Mouse (Mus musculus): ENCODE results near the gene Fbln1.

Fbln1 gene

GRCm38 (mm10) chr15:85238821-85239745 lies 33.3 kb downstream of the Fbln1 start:
- DNase-seq: peak; percentile 52

GRCm38 (mm10) chr15:85240086-85240485 lies 34.3 kb downstream of the Fbln1 start:
- DNase-seq: no peak

- no peak for DNase-seq
These were observed 36.1 kb downstream of the Fbln1 start for GRCm38 (mm10) chr15:85241856-85242255.

GRCm38 (mm10) chr15:85244414-85245161 lies 38.8 kb downstream of the Fbln1 start:
- peak; percentile 59 for DNase-seq

- DNase-seq: no peak
These were observed 39.7 kb downstream of the Fbln1 start for GRCm38 (mm10) chr15:85245241-85246010.

- no peak for DNase-seq
These were observed 40.3 kb downstream of the Fbln1 start for GRCm38 (mm10) chr15:85246016-85246415.

- DNase-seq: no peak
These were observed 41.2 kb downstream of the Fbln1 start for GRCm38 (mm10) chr15:85246936-85247335.

- DNase-seq: no peak
These were observed 42.6 kb downstream of the Fbln1 start for GRCm38 (mm10) chr15:85248311-85248710.

GRCm38 (mm10) chr15:85249252-85249651 lies 43.5 kb downstream of the Fbln1 start:
- DNase-seq: peak; percentile 78

GRCm38 (mm10) chr15:85250436-85250835 lies 44.7 kb downstream of the Fbln1 start:
- no peak for DNase-seq

- peak; percentile 4 for DNase-seq
These were observed 46.7 kb downstream of the Fbln1 start for GRCm38 (mm10) chr15:85252476-85252875.

GRCm38 (mm10) chr15:85257775-85258429 lies 52.2 kb downstream of the Fbln1 start:
- DNase-seq: peak; percentile 87

GRCm38 (mm10) chr15:85262805-85263204 lies 57.1 kb downstream of the Fbln1 start:
- no peak for DNase-seq

- DNase-seq: peak; percentile 92
These were observed 61.1 kb downstream of the Fbln1 start for GRCm38 (mm10) chr15:85266729-85267434.

GRCm38 (mm10) chr15:85267891-85268290 lies 62.1 kb downstream of the Fbln1 start:
- DNase-seq: peak; percentile 62

GRCm38 (mm10) chr15:85272988-85273387 lies 67.2 kb downstream of the Fbln1 start:
- peak; percentile 47 for DNase-seq

- DNase-seq: peak; percentile 40
These were observed 71.5 kb downstream of the Fbln1 start for GRCm38 (mm10) chr15:85277221-85277620.

- no peak for DNase-seq
These were observed 73.2 kb downstream of the Fbln1 start for GRCm38 (mm10) chr15:85278986-85279385.

GRCm38 (mm10) chr15:85282021-85282420 lies 76.3 kb downstream of the Fbln1 start:
- no peak for DNase-seq

- DNase-seq: no peak
These were observed 78.9 kb downstream of the Fbln1 start for GRCm38 (mm10) chr15:85284651-85285050.

- no peak for DNase-seq
These were observed 88.9 kb downstream of the Fbln1 start for GRCm38 (mm10) chr15:85294632-85295031.

GRCm38 (mm10) chr15:85295544-85295943 lies 89.8 kb downstream of the Fbln1 start:
- DNase-seq: peak; percentile 56

All from kidney, postnatal 10 days (tissue).